Mouse (Mus musculus) lung, postnatal 10 days (tissue): ENCODE data around the gene Adcyap1r1.

Experiments
- DNase-seq: peaks from one replicate; pipeline ENCODE4 v3.0.0; 2021

Adcyap1r1 gene

DNA sequence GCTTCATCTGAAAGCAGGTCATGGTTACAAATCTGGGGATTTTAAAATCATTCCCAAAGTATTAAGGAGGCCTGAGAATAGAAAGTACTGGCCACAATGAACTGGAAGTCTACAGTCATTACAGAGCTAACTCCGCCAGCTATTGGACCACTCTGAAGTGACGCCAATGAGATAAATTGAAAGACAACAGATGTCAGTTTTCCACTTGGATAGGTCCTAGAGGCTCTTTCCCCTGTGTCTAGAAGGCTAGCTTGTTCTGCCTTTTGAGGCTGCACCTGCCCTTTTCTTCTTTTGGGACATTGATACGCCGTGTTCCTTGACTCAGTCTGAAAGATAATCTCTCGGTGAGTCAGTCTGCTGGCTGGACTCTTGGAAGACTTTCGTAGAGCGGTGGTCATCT, 50.5 kb downstream of the Adcyap1r1 start:
- no peak for DNase-seq

DNA sequence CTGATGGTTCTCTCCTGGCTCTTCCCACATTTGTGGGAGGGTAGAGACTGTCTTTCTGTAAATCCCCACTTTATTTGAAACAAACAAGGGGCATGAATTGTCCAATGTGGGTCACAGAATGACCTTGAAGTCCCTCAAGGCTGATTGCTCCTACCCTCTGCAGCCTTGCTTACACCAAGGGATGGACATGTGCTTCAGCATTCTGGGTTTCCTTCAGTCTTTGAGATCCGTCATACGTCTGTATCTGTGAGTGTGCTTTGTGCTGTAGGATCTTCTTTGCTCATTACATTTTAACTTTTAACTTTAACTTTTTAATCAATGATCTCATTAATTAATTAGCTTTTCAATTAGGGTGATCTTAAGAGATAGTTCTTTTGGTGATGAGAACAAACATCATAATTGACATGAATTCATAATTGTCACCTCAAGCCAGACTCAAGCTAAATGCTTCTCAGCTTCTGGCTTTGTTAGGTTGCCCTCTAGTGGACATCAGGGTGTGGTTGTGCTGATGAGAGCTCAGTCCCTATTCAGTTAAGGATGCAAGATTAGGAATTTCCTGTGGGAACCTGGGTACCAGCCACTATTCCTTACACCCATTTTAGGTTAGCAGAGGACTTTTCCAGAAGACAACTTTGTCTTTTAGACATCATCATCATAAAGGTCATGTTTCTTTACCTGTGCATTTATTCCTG, 53.2 kb downstream of the Adcyap1r1 start:
- DNase-seq = peak; percentile 64

DNA sequence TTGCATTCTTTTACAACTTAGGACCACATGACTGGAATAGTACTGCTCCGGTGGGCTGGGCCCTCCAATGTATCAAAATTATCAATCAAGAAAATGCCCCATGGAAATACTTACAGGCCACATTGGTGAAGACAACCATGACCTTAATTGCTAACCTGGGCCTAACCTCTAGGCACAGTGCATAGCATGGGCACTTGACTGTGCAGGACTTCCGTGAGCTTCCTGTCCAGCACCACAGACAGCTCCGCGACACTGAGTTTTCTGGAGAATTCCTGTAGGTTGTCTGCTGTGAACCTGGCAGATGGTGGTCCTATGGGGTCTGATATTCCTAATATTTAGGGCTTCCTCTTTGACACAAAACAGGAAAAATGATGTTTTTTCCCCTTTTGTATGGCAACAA, 54.7 kb downstream of the Adcyap1r1 start:
- DNase-seq = no peak

DNA sequence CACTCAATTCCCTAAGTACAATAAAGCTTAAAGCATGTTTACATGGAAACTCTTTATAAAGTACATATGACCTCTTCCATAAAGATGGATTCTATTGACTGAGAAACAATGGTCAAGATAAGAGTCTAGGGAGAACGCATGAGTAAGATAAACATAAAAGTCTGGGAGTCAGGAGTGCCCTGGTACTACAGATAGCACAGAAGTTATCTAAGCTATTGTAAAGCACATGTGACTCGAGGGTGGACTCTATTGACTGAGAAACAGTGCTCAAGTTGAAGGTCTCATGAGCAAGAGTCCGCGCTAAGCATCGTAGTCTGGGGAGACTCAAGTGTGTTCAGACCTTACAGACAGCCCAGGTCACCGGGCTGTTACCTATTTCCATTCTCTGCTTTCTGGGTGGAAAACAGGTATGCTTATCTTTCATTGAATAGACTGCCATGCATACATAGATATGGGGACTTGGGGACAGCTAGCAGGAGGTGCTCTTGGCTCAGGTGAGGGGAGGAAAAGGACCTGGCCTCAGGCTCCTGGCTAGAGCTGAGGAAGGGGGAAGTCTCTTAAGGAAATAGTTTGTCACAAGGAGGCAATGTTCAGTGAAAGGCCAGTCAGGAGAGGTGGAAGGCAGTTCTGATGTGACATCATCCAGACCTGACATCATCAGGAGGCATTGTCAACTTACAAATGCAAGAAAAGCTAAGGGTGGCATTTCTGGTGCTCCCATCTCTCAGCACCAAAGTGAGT, 57.5 kb downstream of the Adcyap1r1 start:
- DNase-seq = no peak

DNA sequence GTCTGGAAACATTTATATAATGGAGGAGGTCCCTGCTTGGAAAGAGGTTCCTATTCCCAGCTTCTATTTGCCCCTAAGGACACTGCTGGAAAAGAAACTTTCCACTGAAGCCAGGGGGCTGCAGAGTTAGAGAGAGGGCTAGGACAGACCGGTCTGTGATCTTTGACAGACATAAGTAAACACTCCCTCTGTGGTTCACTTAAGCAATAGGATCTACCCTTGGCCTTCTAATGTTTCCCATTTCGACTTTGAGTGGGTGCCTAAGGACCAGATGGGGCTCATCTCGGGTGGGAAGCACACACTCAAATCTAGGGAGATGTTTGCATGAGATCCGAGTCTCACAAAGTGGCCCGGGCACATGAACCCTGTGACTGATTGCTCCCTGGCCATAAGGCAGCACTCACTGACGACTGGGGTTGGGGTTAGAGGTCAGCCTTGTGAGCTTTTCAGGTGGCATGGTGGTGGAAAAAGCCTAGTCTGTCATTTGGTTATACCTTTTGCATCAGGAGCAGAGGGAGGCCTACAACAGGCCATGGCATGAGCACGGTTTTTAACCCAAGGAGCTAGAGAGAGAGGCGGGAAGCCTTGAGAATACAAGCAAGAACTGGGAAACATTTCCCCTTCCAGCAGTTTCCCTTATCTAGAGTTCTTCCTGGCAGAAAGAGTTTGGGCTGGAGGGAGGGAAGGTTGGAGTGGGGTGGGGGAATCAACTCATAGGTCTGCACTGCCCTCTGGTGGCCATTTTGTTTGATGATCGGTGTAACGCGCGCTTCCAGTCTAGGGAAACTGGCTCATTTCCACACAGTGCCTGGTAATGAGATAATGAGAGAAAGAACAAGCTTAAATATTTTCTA, 59.7 kb downstream of the Adcyap1r1 start:
- peak; percentile 86 for DNase-seq

DNA sequence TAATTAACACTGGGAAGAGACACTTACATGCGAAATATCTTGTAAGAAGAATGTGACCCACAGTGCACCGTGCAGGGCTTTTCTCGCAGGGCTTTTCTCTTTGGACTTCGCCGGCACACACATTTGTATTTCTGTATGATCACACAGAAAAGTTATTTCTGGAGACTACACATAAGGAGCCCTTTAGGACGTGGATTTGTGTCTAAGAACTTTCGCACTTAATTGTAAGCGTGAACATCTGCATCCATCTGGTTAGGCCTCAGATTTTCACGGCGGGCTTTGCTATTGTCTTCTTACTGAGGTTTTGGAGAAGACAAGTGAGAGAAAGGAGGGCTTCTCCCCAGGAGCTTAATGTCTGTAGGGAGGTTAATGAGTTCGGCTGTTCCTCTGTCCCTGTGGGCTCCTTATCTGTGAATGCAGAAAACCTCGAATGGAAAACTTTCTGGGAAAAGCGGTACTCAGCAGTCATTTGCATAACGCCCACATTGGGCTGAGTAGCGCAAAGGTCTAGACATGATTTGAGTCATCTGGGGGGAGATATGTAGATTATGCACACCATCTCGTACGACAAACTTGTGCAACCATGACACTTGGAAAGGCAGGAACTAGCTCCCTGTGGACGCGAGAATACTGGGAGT, 60.4 kb downstream of the Adcyap1r1 start:
- DNase-seq = no peak

DNA sequence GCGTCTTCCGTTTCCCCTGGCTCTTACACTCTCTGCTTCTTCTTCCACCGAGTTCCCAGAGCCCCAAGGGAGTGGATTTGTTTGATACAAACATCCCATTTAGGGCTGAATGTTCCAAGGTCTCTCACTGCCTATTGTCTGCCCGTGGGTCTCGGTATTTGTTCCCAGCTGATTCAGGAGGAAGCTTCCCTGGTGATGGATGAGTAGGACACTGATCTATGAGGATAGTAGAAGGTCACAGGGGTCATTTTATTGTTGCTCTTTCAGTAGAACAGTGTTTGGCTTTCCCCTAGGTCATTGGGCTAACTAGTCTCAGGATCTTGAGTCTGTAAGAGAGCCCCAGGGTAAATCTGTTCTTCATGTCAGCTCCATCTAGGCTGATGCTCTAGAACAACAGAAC, 61.7 kb downstream of the Adcyap1r1 start:
- no peak for DNase-seq

DNA sequence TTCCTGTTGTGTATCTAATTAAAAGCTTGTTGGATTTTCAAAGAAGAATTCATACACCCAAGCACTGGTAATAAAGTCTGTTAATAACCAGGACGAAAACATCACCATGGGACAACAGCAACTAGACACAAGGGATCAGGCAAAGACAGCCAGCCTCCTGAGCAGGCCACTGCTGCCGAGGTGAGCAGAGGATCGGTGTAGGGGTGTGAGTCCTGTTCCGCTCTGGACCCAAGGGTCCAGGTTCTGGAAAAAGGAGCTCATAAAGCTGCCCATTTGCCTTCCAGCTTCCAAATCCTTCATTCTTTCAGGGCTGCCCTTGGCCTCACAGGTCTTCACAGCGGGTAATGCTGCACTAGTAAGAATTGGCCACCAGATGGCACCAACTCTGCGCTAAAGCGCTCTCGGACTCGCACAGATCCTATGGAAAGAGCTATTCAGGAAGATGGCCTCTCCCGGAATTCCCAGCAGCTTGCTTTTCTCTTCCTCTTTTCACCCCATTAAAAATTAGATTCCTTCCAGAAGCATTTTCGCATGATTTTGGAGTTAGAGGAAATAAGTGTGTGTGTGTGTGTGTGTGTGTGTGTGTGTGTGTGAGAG, 67.9 kb downstream of the Adcyap1r1 start:
- DNase-seq = peak; percentile 84

DNA sequence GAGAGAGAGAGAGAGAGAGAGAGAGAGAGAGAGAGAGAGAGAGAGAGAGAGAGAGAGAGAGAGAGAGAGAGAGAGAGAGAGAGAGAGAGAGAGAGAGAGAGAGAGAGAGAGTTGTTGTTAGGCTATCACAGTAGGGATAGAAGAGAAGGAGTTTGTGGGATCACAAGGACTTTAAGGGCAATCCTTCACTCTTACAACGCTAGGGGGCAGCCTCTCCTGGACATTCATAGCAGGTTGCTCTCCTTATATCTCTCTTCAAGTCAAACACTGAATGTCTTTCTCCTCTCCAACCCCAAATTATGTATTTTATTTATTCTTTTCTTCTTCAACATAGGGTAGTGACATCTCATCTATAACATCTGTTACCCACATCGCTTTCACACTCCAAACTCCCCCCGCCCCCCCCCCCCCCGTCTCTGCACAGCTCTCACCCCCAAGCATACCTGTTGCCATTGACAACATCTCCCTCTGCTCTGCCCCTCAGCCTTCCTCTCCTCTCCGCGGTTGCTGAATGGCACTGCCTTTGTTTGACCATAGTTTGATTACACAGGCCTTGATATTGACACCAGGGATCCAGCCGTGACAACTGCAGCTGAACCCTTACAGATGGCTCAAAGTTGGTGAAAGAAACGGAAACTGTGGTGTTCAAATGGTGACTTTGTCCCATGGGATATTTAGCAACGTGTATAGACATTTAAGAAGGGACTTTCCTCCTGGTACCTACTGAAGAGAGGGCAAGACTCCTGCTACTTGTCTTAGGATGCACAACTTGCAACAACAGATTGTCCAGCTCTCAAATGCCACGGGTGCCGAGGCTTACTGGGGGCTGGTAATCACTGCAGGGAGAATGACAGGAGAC, 68.7 kb downstream of the Adcyap1r1 start:
- peak; percentile 50 for DNase-seq

DNA sequence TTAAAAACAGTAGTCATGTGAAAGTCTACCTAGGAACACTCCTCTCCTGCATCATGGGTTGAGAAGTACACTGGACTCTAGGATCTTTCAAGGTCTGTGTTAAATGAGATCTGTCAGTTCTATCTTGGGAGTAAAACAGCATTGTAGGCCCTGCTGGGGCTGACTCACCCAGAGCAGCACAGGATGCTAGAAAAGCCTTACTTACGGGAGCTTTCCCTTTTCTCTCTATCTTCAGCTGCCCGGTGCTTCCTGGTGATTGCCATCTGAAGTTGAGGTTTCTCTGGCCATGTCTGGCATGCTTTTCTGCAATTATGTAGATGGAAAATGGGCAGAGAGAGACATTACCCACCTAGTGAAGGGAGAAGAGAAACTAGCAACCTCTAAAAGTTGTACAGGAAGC, 84.7 kb downstream of the Adcyap1r1 start:
- DNase-seq = no peak

DNA sequence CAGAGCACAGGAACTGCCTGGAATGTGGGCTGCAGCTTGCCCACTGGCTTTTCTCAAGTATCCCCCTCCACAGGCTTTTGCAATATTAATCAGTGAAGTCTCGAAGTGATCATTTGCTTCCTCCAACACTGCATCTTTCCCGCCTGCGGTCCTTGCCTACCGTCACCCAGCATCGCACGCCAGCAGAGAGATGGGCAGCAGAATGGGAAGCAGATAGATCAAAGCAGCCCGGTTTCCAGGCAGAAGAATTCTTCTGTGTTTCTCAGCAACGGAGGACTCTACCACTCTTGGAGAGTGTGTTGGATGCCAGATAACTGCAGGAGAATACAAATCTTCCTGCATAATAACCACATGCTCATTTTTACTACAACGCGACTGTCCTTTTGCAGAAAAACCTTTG, 87.4 kb downstream of the Adcyap1r1 start:
- DNase-seq = no peak

DNA sequence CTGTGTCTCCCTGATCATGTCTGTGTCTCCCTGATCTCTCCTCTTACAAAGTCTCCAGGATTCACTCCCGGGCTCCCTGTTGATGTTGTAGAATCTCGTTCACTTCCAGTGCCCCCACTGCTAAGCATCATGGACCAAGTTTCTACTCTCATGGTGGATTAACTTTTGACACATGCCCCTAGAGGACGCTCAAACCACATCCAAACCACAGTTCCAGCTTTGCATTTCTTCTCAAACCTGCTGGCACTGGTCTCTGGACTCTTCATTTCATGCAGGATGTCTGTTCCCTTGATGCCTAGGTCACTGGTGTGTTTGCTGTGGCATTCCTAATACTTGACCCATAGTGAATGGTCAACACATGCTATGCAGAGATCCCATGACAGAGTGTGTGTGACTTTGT, 90.6 kb downstream of the Adcyap1r1 start:
- DNase-seq = no peak

DNA sequence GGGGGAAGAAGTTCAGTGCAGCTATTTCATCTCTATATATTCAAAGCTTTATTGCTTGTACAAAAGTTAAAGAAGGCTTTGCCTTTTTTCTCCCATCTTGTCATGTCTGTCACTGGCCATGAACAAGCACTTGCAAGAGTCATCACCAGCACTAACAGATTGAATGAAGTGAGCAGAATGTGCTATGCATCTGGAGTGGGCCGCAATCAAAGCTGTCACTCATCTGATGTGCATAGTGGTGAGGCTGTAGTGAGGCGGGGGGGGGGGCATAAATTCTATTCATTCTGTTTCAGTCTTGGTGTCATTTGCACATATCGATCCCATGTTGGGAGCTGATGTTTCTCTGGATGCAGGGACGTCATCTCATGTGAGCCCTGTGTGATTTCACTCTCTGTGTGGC, 91.6 kb downstream of the Adcyap1r1 start:
- no peak for DNase-seq

DNA sequence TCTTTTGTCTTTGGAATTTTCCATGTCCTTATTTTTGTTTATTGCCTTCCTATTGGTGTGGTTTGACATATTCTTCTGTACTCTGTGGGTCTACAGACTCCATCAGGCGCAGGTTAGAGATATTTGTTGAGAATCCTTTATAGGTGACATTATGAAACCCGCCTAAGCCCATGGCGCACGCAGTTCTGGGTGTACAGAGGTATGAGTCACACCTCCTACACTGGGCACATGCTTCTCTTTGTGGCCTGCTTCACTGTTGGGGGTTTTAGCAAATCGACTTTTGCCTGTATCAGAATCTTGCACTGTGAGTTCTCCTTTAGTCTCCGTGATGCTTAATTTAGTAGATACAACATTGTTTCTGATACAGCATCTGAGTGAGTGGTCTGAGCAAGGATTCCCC, 97.4 kb downstream of the Adcyap1r1 start:
- DNase-seq = no peak

DNA sequence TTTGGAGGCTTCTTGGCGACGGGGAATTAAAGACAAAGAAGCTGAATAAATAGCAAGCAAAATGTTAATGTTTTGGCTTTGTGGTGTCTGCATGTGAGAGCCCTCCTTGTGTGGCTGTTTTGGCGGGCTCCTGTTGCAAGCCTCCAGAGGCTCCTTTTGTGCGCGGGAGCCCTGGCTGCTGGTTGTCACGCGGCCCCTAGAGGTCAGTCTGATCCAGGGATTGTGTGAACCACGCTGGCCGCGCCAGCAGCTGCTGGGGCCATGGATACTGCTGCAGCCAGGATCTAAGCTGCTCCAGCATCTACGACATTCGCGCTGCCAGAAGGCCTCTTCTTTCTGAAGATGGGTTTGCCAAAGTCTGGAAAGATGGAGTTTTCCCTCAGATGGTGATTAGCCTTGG, 99.1 kb downstream of the Adcyap1r1 start:
- peak; percentile 2 for DNase-seq
